Mouse (Mus musculus): ENCODE results near the gene Artn. TPM values are rescaled to one million over a fixed set of nuclear protein-coding genes. Genes with fewer than 3 reads are reported as not detected.
A peak's percentile ranks its signal among the peaks of the same experiment; 100 is the strongest.

The Artn gene
- polyA plus RNA-seq, 1 experiment from 2014 or later: 0.43 TPM

DNA sequence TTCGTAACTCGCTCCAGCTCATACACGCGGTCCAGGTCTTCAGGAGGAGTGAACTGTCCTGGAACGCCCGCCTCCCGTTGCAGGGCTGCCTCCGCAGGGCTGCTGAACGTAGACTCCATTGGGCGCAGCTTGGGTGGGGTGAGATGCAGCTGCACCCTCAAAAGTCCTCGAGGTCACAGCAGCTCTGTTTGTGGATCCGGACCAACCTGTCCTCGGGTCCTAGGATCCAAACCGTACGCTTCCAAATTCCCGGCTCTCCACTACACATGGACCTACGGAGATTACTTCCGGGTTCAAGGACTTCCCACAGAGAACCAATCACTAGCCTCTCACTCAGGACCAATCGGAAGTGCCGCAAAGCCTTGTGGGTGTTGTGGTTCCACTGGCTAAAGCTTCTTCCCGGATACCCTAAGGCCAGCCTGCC is 37.8 kb downstream of the Artn start, which contains the start of gene Dph2:
Gene Dph2 (minus strand): TSS at position 295 of the 424 bp plus-strand sequence.
- Histone ChIP-seq H3K36me3 (ENCODE audit: control insufficient read depth, insufficient read depth, low read length) (no peaks in the 10 kb centered on the region; the same call in 1 of the 2 replicates), H3K27me3 (ENCODE audit: control insufficient read depth, insufficient read depth, low read length) (no peaks in the 10 kb centered on the region), H3K4me1 (replicated peaks; ENCODE audit: control insufficient read depth, insufficient read depth, low read length) (peaks cover 14% of the 10 kb centered on the region), H3K27ac (ENCODE audit: low read depth, low read length) (no peak within 1 kb of the TSS), H3K4me2 (ENCODE audit: low read depth, low read length, severe bottlenecking) (peak within 1 kb of the TSS; percentile 74), H3K4me3 (ENCODE audit: low read depth, low read length) (peak within 1 kb of the TSS; percentile 75), H3K9me3 (ENCODE audit: control insufficient read depth, low read length) (no peaks in the 10 kb centered on the region), H3K9ac (ENCODE audit: low read length) (peak within 1 kb of the TSS; percentile 61)
- ATAC-seq (replicated peaks; ENCODE audit: low FRiP score): peak; percentile 89
- under 1% methylated on average over 21 of the region's 21 CpGs for WGBS
- DNase-seq (ENCODE audit: low spot score): peak; percentile 86

DNA sequence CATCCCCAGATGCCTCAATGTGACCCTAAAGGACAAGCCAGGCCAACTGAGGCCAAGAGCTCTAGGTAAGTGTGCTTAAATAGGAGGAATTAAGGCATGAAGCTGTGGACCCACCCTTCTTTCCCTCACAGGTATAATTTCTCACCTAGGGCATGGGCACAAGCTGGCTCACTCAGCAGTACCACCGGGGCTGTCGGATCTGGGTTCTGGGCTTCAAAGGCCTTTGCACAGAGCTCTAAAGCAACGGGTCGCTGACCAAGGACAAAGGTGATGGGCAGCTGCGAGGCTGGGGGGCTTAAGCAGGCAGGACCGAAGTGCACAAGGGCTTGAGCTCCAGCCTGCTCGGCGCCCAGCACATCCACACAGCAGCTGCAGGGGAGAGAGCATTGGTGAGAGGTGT is 38.8 kb downstream of the Artn start:
- H3K9me3 ChIP-seq (ENCODE audit: control insufficient read depth, low read length): no peaks in the 10 kb centered on the region
- H3K4me3 ChIP-seq (ENCODE audit: low read depth, low read length): peak overlapping the region; percentile 75; the same call in 1 of the 2 replicates
- DNase-seq (ENCODE audit: low spot score): no peak
- H3K27ac ChIP-seq (ENCODE audit: low read depth, low read length): no peak overlapping the region
- ATAC-seq (replicated peaks; ENCODE audit: low FRiP score): no peak
- 66% methylated on average over 8 of the region's 8 CpGs for WGBS
- H3K4me1 ChIP-seq (replicated peaks; ENCODE audit: control insufficient read depth, insufficient read depth, low read length): peaks cover 19% of the 10 kb centered on the region
- H3K36me3 ChIP-seq (ENCODE audit: control insufficient read depth, insufficient read depth, low read length): no peaks in the 10 kb centered on the region; the same call in 1 of the 2 replicates
- H3K4me2 ChIP-seq (ENCODE audit: low read depth, low read length, severe bottlenecking): peak overlapping the region; percentile 74; the same call in 1 of the 2 replicates
- H3K9ac ChIP-seq (ENCODE audit: low read length): no peak overlapping the region
- H3K27me3 ChIP-seq (ENCODE audit: control insufficient read depth, insufficient read depth, low read length): no peaks in the 10 kb centered on the region

DNA sequence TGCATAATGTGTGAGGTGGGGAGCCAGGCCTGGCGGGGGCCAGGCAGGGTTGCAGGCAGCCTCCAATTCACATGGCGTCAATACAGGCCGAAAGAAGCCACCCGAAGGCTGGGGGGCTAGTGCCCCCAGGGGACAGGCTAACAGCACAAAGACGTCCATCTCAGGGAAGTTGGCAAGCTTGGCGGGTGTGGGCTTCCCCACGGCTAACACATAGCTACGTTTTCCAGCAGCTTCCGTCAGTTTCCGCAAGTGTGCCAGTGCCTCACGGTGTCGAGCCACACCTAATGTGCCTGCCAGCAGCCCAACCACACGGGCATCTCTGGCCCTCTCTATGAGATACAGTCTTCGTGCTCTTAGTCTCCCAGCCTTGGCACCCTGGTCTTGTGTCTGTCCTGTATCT is 39.5 kb downstream of the Artn start:
- no peak for ATAC-seq (replicated peaks; ENCODE audit: low FRiP score)
- Histone ChIP-seq H3K4me1 (replicated peaks; ENCODE audit: control insufficient read depth, insufficient read depth, low read length) (peaks cover 19% of the 10 kb centered on the region), H3K9ac (ENCODE audit: low read length) (no peak overlapping the region), H3K9me3 (ENCODE audit: control insufficient read depth, low read length) (no peaks in the 10 kb centered on the region), H3K4me2 (ENCODE audit: low read depth, low read length, severe bottlenecking) (no peak overlapping the region), H3K27ac (ENCODE audit: low read depth, low read length) (no peak overlapping the region), H3K36me3 (ENCODE audit: control insufficient read depth, insufficient read depth, low read length) (no peaks in the 10 kb centered on the region; the same call in 1 of the 2 replicates), H3K4me3 (ENCODE audit: low read depth, low read length) (no peak overlapping the region), H3K27me3 (ENCODE audit: control insufficient read depth, insufficient read depth, low read length) (no peaks in the 10 kb centered on the region)
- no peak for DNase-seq (ENCODE audit: low spot score)
- WGBS: 90% methylated on average over 14 of the region's 14 CpGs

DNA sequence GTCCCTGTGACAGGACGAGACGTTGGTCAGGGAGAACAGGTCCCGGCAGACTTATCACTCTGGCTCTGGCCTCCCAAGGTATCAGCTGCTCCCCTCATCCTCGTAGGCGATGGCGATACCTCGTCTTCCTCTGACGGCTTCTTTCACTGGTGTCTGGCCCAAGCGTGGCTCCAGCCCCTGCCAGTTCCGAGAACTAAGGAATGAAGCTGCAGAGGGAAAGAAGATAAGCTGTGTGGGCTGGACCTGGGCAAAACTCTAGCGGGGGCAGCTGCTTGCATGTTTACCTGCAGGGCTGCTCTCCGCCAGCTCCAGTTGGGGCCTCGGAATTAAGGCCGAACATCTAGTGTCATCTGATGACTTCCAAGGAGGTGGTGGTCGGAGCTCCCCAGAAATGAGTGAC is 40.1 kb downstream of the Artn start:
- 90% methylated on average over 15 of the region's 15 CpGs for WGBS

DNA sequence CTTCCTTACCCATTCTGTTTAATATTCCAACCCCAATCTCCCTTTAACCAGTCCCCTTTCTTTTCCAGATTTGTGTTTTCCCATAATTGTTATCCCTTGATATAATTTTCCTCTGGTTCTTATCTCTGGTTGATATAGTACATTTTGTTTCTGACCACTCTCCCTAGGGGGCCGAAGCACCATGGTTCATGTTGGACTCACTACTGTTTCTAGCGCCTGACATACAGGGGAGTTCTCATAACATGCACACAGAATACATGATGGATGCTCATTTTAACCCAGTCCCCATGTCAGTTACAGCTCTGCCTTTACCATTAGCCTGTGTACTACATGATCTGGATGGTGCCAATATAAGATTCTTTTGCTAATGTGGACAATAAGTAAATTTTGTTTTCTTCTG is 41.6 kb downstream of the Artn start:
- Histone ChIP-seq H3K4me2 (ENCODE audit: low read depth, low read length, severe bottlenecking) (peak overlapping the region; percentile 91; the same call in 1 of the 2 replicates), H3K9ac (ENCODE audit: low read length) (no peak overlapping the region), H3K27ac (ENCODE audit: low read depth, low read length) (no peak overlapping the region), H3K9me3 (ENCODE audit: control insufficient read depth, low read length) (no peaks in the 10 kb centered on the region), H3K27me3 (ENCODE audit: control insufficient read depth, insufficient read depth, low read length) (no peaks in the 10 kb centered on the region), H3K4me3 (ENCODE audit: low read depth, low read length) (peak overlapping the region; percentile 87), H3K4me1 (replicated peaks; ENCODE audit: control insufficient read depth, insufficient read depth, low read length) (peaks cover 26% of the 10 kb centered on the region), H3K36me3 (ENCODE audit: control insufficient read depth, insufficient read depth, low read length) (no peaks in the 10 kb centered on the region; the same call in 1 of the 2 replicates)
- DNase-seq (ENCODE audit: low spot score) (no peak), ATAC-seq (replicated peaks; ENCODE audit: low FRiP score) (no peak)
- WGBS: 73% methylated on average over 2 of the region's 2 CpGs

More for the DNA sequence above, 40.1 kb downstream of the Artn start:
- Histone ChIP-seq H3K4me2 (ENCODE audit: low read depth, low read length, severe bottlenecking) (no peak overlapping the region), H3K4me1 (replicated peaks; ENCODE audit: control insufficient read depth, insufficient read depth, low read length) (peaks cover 19% of the 10 kb centered on the region), H3K9me3 (ENCODE audit: control insufficient read depth, low read length) (no peaks in the 10 kb centered on the region), H3K27me3 (ENCODE audit: control insufficient read depth, insufficient read depth, low read length) (no peaks in the 10 kb centered on the region), H3K4me3 (ENCODE audit: low read depth, low read length) (no peak overlapping the region), H3K36me3 (ENCODE audit: control insufficient read depth, insufficient read depth, low read length) (no peaks in the 10 kb centered on the region; the same call in 1 of the 2 replicates), H3K9ac (ENCODE audit: low read length) (no peak overlapping the region), H3K27ac (ENCODE audit: low read depth, low read length) (no peak overlapping the region)
- DNase-seq (ENCODE audit: low spot score) (no peak), ATAC-seq (replicated peaks; ENCODE audit: low FRiP score) (no peak)

DNA sequence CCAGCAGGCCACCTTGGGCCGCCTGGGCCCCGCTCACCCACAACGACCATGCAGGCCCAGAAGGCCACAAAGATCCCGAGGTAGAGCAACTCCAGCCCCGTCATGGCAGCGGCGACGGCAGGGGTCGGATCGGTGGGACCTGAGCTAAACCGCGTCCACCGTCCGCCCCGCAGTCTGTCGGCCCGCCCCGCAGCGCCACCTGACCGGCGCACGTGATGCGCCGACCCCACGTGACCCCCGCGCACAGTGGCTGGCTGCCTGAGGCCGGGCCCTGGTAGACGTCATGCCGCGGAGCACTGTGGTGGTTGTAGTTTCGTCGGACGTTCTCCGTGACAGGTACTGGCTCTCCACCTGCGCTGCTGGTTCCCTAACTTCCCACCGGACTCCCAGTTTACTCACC is 42.4 kb downstream of the Artn start, which contains the start of gene Atp6v0b:
Gene Atp6v0b (minus strand): TSS at position 201 of the 400 bp plus-strand sequence.
- H3K27ac ChIP-seq (ENCODE audit: low read depth, low read length): peak within 1 kb of the TSS; percentile 31; the same call in 1 of the 2 replicates
- peaks cover 26% of the 10 kb centered on the region for H3K4me1 ChIP-seq (replicated peaks; ENCODE audit: control insufficient read depth, insufficient read depth, low read length)
- H3K36me3 ChIP-seq (ENCODE audit: control insufficient read depth, insufficient read depth, low read length): no peaks in the 10 kb centered on the region; the same call in 1 of the 2 replicates
- H3K9me3 ChIP-seq (ENCODE audit: control insufficient read depth, low read length): no peaks in the 10 kb centered on the region
- under 1% methylated on average over 35 of the region's 37 CpGs for WGBS
- H3K4me3 ChIP-seq (ENCODE audit: low read depth, low read length): peak within 1 kb of the TSS; percentile 87
- ATAC-seq (replicated peaks; ENCODE audit: low FRiP score) (peak; percentile 88), DNase-seq (ENCODE audit: low spot score) (peak; percentile 95)
- no peaks in the 10 kb centered on the region for H3K27me3 ChIP-seq (ENCODE audit: control insufficient read depth, insufficient read depth, low read length)
- peak within 1 kb of the TSS; percentile 82 for H3K9ac ChIP-seq (ENCODE audit: low read length)
- H3K4me2 ChIP-seq (ENCODE audit: low read depth, low read length, severe bottlenecking): peak within 1 kb of the TSS; percentile 91

DNA sequence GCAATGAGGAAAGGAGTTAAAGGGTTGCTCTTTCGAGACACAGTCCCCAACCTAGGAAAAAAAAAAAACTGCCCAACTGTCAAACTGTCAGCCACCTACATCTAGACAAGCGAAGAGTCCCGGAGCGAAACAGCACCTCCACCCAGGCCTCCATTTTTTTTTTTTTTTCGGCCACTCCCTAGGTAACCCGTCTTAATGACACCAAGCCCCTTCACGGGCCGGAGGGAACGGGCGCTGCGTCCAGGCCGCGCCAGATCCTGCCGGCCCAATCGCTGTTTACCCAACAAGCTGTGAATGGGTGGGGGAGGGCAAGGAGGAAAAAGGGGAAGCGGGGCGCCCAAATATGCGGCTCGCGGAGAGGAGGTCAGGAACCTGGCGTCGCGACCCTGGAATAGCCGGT is 42.9 kb downstream of the Artn start:
- ATAC-seq (replicated peaks; ENCODE audit: low FRiP score) (no peak; the same call in 1 of the 2 replicates), DNase-seq (ENCODE audit: low spot score) (no peak)
- 4% methylated on average over 23 of the region's 24 CpGs for WGBS
- H3K27me3 ChIP-seq (ENCODE audit: control insufficient read depth, insufficient read depth, low read length): no peaks in the 10 kb centered on the region
- no peaks in the 10 kb centered on the region for H3K9me3 ChIP-seq (ENCODE audit: control insufficient read depth, low read length)
- peaks cover 25% of the 10 kb centered on the region for H3K4me1 ChIP-seq (replicated peaks; ENCODE audit: control insufficient read depth, insufficient read depth, low read length)
- H3K4me3 ChIP-seq (ENCODE audit: low read depth, low read length): peak overlapping the region; percentile 87
- peak overlapping the region; percentile 82 for H3K9ac ChIP-seq (ENCODE audit: low read length)
- H3K36me3 ChIP-seq (ENCODE audit: control insufficient read depth, insufficient read depth, low read length): no peaks in the 10 kb centered on the region; the same call in 1 of the 2 replicates
- peak overlapping the region; percentile 91 for H3K4me2 ChIP-seq (ENCODE audit: low read depth, low read length, severe bottlenecking)
- H3K27ac ChIP-seq (ENCODE audit: low read depth, low read length): peak overlapping the region; percentile 31; the same call in 1 of the 2 replicates

DNA sequence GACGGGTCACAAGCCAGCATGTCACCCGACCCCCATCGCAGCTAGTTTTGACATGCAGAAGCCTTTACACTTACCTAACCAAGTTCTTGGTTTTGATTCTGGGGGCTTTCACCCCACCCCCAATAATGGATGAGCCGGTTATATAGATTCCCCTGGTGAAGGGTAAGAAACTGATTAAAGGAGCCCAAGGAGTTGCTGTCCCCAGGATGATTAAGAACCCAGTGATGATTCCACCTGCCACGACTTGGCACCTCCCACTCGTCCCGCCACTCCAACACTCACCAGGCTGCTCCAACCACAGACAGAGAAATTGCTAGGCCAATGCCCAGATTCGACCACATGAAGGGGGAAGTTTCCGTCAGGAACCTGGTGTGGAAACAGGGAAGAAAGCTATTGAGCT is 43.6 kb downstream of the Artn start:
- Histone ChIP-seq H3K4me1 (replicated peaks; ENCODE audit: control insufficient read depth, insufficient read depth, low read length) (peaks cover 21% of the 10 kb centered on the region; the same call in 1 of the 2 replicates), H3K4me3 (ENCODE audit: low read depth, low read length) (peak overlapping the region; percentile 87; the same call in 1 of the 2 replicates), H3K9me3 (ENCODE audit: control insufficient read depth, low read length) (no peaks in the 10 kb centered on the region), H3K36me3 (ENCODE audit: control insufficient read depth, insufficient read depth, low read length) (no peaks in the 10 kb centered on the region; the same call in 1 of the 2 replicates), H3K4me2 (ENCODE audit: low read depth, low read length, severe bottlenecking) (peak overlapping the region; percentile 91; the same call in 1 of the 2 replicates), H3K27me3 (ENCODE audit: control insufficient read depth, insufficient read depth, low read length) (no peaks in the 10 kb centered on the region), H3K27ac (ENCODE audit: low read depth, low read length) (no peak overlapping the region), H3K9ac (ENCODE audit: low read length) (no peak overlapping the region)
- no peak for ATAC-seq (replicated peaks; ENCODE audit: low FRiP score)
- 86% methylated on average over 9 of the region's 9 CpGs for WGBS
- no peak for DNase-seq (ENCODE audit: low spot score)

DNA sequence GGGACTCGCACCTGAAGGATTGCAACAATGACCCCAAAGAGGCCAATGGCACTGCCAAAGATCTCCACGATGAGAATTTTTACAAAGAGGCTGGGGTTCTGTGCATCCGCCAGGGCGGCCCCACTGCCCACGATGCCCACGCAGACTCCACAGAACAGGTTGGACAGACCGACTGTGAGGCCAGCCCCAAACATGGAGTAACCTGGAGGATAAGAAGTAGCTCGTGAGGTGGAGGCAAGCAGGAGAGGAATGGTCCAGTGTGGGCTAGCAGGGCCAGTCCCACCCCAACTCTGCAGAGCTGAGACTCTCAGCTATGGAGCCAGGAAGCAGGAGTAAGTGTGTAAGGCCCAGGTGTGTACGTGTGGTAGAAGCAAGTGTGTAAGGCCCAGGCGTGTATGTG is 44.5 kb downstream of the Artn start:
- no peaks in the 10 kb centered on the region; the same call in 1 of the 2 replicates for H3K36me3 ChIP-seq (ENCODE audit: control insufficient read depth, insufficient read depth, low read length)
- peaks cover 18% of the 10 kb centered on the region; the same call in 1 of the 2 replicates for H3K4me1 ChIP-seq (replicated peaks; ENCODE audit: control insufficient read depth, insufficient read depth, low read length)
- H3K9ac ChIP-seq (ENCODE audit: low read length): no peak overlapping the region
- DNase-seq (ENCODE audit: low spot score) (no peak), ATAC-seq (replicated peaks; ENCODE audit: low FRiP score) (no peak)
- H3K4me2 ChIP-seq (ENCODE audit: low read depth, low read length, severe bottlenecking): no peak overlapping the region
- H3K27me3 ChIP-seq (ENCODE audit: control insufficient read depth, insufficient read depth, low read length): no peaks in the 10 kb centered on the region
- H3K4me3 ChIP-seq (ENCODE audit: low read depth, low read length): no peak overlapping the region
- WGBS: 93% methylated on average over 10 of the region's 10 CpGs
- no peak overlapping the region for H3K27ac ChIP-seq (ENCODE audit: low read depth, low read length)
- no peaks in the 10 kb centered on the region for H3K9me3 ChIP-seq (ENCODE audit: control insufficient read depth, low read length)
